Mouse (Mus musculus): ENCODE results near the gene Fbxo44. TPM values are rescaled to one million over a fixed set of nuclear protein-coding genes. Genes with fewer than 3 reads are reported as not detected.
"Not testable (repeated sequence)": the region's sequence is repeated elsewhere in the genome, so short reads cannot be mapped to it uniquely, and the experiment has no call there.

Fbxo44 gene
- polyA plus RNA-seq (2015; fragmentation: Nextera tagmentation; extraction: Ambion mirVana) = 89.4 and 104 TPM in 2 replicates

GRCm38 (mm10) chr4:148160436-148161390 is at the start of gene Fbxo44, which contains the start of gene Fbxo2:
TSS of gene Fbxo44 (minus strand) at chr4:148160482.
TSS of gene Fbxo2 (plus strand) at chr4:148160621.
- peaks cover 61% of the 10 kb centered on the region for H3K4me1 ChIP-seq
- no peaks in the 10 kb centered on the region for H3K9me3 ChIP-seq (replicated peaks)
- peak; percentile 75 for ATAC-seq (ENCODE audit: low FRiP score)

GRCm38 (mm10) chr4:148204873-148205232 is 44.6 kb upstream of the Fbxo44 start:
- no peak overlapping the region for H3K9ac ChIP-seq (replicated peaks)
- H3K9me3 ChIP-seq (replicated peaks) = no peaks in the 10 kb centered on the region
- ATAC-seq (ENCODE audit: low FRiP score) = no peak
- 33% methylated on average over 6 of the region's 6 CpGs for WGBS
- H3K36me3 ChIP-seq = no peaks in the 10 kb centered on the region
- no peaks in the 10 kb centered on the region for H3K27me3 ChIP-seq (replicated peaks)
- 0 out of 2 replicates have a peak overlapping the region, but pooled peaks have one; percentile 33 for H3K27ac ChIP-seq (replicated peaks)
- H3K4me1 ChIP-seq = peaks cover 13% of the 10 kb centered on the region
- H3K4me2 ChIP-seq = no peak overlapping the region
- H3K4me3 ChIP-seq (replicated peaks) = no peak overlapping the region

More at GRCm38 (mm10) chr4:148160436-148161390, at the start of gene Fbxo44, which contains the start of gene Fbxo2:
- Histone ChIP-seq H3K4me3 (replicated peaks) (peak within 1 kb of the TSS; percentile 73), H3K4me2 (peak within 1 kb of the TSS; percentile 94), H3K27ac (replicated peaks) (peak within 1 kb of the TSS; percentile 91), H3K9ac (replicated peaks) (peak within 1 kb of the TSS; percentile 83), H3K36me3 (peaks cover 16% of the 10 kb centered on the region), H3K27me3 (replicated peaks) (peaks cover 45% of the 10 kb centered on the region)
- WGBS = 1% methylated on average over 43 of the region's 43 CpGs

DNA sequence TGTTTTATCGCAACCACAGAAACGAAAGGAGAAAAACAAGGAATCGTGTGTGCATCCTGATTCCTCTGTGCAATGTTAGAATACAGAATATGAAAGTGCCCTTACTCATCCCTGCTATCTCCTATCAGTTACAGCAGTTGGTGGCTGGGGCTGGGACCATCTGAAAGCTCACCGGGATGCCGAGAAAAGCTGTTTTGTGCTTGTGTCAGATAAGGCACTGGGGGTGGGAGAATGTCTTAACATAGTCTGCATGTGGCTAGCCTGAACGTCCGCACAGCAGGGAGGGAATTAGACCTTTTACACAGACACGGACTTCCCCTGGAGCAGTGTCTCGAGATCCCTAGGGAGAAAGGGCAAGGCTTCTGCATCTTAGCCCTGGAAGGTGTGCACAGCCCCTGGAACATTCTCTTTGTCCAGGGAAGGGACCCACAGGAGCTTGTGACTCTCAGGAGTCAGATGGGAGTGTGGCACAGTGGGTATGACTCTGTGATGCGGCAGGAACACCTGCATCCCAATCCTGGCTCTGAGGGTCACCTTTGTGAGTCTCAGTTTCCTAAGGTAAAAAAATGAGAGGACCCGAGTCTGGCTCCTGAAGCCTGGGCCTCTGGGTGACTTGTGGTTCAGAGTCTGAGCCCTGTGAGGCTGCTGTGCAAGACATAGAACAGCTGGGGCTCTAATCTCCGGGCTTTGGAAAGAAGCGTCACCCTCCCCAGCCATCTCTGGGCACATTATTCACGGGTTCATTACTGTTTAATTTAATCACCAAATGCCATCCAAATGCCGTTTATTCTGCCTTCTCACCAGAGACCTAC is 44.0 kb upstream of the Fbxo44 start:
- WGBS = 51% methylated on average over 15 of the region's 15 CpGs
- no peaks in the 10 kb centered on the region for H3K36me3 ChIP-seq
- ATAC-seq (ENCODE audit: low FRiP score) = no peak; the same call in 1 of the 2 replicates

GRCm38 (mm10) chr4:148203557-148203956 is 43.3 kb upstream of the Fbxo44 start:
- no peak overlapping the region for H3K4me3 ChIP-seq (replicated peaks)
- WGBS = 93% methylated on average over 2 of the region's 2 CpGs

More for the DNA sequence above, 44.0 kb upstream of the Fbxo44 start:
- no peak overlapping the region for H3K9ac ChIP-seq (replicated peaks)
- no peaks in the 10 kb centered on the region for H3K27me3 ChIP-seq (replicated peaks)
- no peak overlapping the region for H3K4me2 ChIP-seq
- no peak overlapping the region for H3K4me3 ChIP-seq (replicated peaks)
- H3K4me1 ChIP-seq = peaks cover 13% of the 10 kb centered on the region
- no peak overlapping the region for H3K27ac ChIP-seq (replicated peaks)
- no peaks in the 10 kb centered on the region for H3K9me3 ChIP-seq (replicated peaks)

GRCm38 (mm10) chr4:148198721-148199120 is 38.4 kb upstream of the Fbxo44 start:
- Histone ChIP-seq H3K27me3 (replicated peaks) (peaks cover 4% of the 10 kb centered on the region; the same call in 1 of the 2 replicates), H3K4me1 (peaks cover 8% of the 10 kb centered on the region), H3K9ac (replicated peaks) (no peak overlapping the region), H3K4me3 (replicated peaks) (no peak overlapping the region), H3K27ac (replicated peaks) (no peak overlapping the region), H3K36me3 (no peaks in the 10 kb centered on the region), H3K9me3 (replicated peaks) (no peaks in the 10 kb centered on the region), H3K4me2 (0 out of 2 replicates have a peak overlapping the region, but pooled peaks have one; percentile 5)
- WGBS = 12% methylated on average over 10 of the region's 10 CpGs
- ATAC-seq (ENCODE audit: low FRiP score) = no peak

More at GRCm38 (mm10) chr4:148203557-148203956, 43.3 kb upstream of the Fbxo44 start:
- no peaks in the 10 kb centered on the region for H3K36me3 ChIP-seq
- H3K27me3 ChIP-seq (replicated peaks) = no peaks in the 10 kb centered on the region
- H3K4me2 ChIP-seq = no peak overlapping the region
- no peaks in the 10 kb centered on the region for H3K9me3 ChIP-seq (replicated peaks)
- no peak overlapping the region for H3K9ac ChIP-seq (replicated peaks)
- H3K4me1 ChIP-seq = peaks cover 19% of the 10 kb centered on the region
- ATAC-seq (ENCODE audit: low FRiP score) = no peak
- H3K27ac ChIP-seq (replicated peaks) = no peak overlapping the region

- ATAC-seq (ENCODE audit: low FRiP score) = no peak
- Histone ChIP-seq H3K4me1 (peaks cover 16% of the 10 kb centered on the region), H3K27me3 (replicated peaks) (peaks cover 9% of the 10 kb centered on the region), H3K4me2 (no peak overlapping the region), H3K36me3 (no peaks in the 10 kb centered on the region), H3K9ac (replicated peaks) (no peak overlapping the region), H3K9me3 (replicated peaks) (no peaks in the 10 kb centered on the region), H3K4me3 (replicated peaks) (no peak overlapping the region), H3K27ac (replicated peaks) (no peak overlapping the region)
Measured at GRCm38 (mm10) chr4:148194400-148194799, 34.1 kb upstream of the Fbxo44 start.

GRCm38 (mm10) chr4:148192707-148193245 is 32.5 kb upstream of the Fbxo44 start:
- Histone ChIP-seq H3K36me3 (no peaks in the 10 kb centered on the region), H3K4me2 (no peak overlapping the region), H3K9me3 (replicated peaks) (no peaks in the 10 kb centered on the region), H3K4me1 (peaks cover 8% of the 10 kb centered on the region), H3K27ac (replicated peaks) (no peak overlapping the region), H3K27me3 (replicated peaks) (peaks cover 9% of the 10 kb centered on the region), H3K4me3 (replicated peaks) (no peak overlapping the region), H3K9ac (replicated peaks) (no peak overlapping the region)
- peak; percentile 45; the same call in 1 of the 2 replicates for ATAC-seq (ENCODE audit: low FRiP score)
- WGBS = 36% methylated on average over 11 of the region's 11 CpGs

- H3K4me1 ChIP-seq = peaks cover 16% of the 10 kb centered on the region
- H3K4me2 ChIP-seq; H3K9me3 ChIP-seq (replicated peaks); H3K4me3 ChIP-seq (replicated peaks); ATAC-seq (ENCODE audit: low FRiP score); H3K27ac ChIP-seq (replicated peaks); H3K9ac ChIP-seq (replicated peaks); H3K27me3 ChIP-seq (replicated peaks); H3K36me3 ChIP-seq: not testable (repeated sequence)
- WGBS = 97% methylated on average over 1 of the region's 1 CpGs
Measured at GRCm38 (mm10) chr4:148188767-148189166, 28.5 kb upstream of the Fbxo44 start.

GRCm38 (mm10) chr4:148185819-148186218 is 25.5 kb upstream of the Fbxo44 start:
- Histone ChIP-seq H3K27me3 (replicated peaks) (peaks cover 5% of the 10 kb centered on the region; the same call in 1 of the 2 replicates), H3K9me3 (replicated peaks) (no peaks in the 10 kb centered on the region), H3K4me1 (peaks cover 12% of the 10 kb centered on the region), H3K9ac (replicated peaks) (no peak overlapping the region), H3K4me3 (replicated peaks) (no peak overlapping the region), H3K4me2 (no peak overlapping the region), H3K27ac (replicated peaks) (no peak overlapping the region), H3K36me3 (no peaks in the 10 kb centered on the region)
- WGBS = 72% methylated on average over 4 of the region's 4 CpGs
- no peak for ATAC-seq (ENCODE audit: low FRiP score)

- Histone ChIP-seq H3K4me3 (replicated peaks) (no peak overlapping the region), H3K4me2 (no peak overlapping the region), H3K27ac (replicated peaks) (no peak overlapping the region), H3K9me3 (replicated peaks) (no peaks in the 10 kb centered on the region), H3K36me3 (no peaks in the 10 kb centered on the region), H3K9ac (replicated peaks) (no peak overlapping the region), H3K27me3 (replicated peaks) (peaks cover 2% of the 10 kb centered on the region; the same call in 1 of the 2 replicates), H3K4me1 (peaks cover 12% of the 10 kb centered on the region)
- WGBS = 28% methylated on average over 9 of the region's 9 CpGs
- no peak for ATAC-seq (ENCODE audit: low FRiP score)
Measured at GRCm38 (mm10) chr4:148184564-148184963, 24.3 kb upstream of the Fbxo44 start.

- Histone ChIP-seq H3K4me1 (peaks cover 12% of the 10 kb centered on the region), H3K9ac (replicated peaks) (no peak overlapping the region), H3K4me3 (replicated peaks) (no peak overlapping the region), H3K27ac (replicated peaks) (peak overlapping the region; percentile 10; the same call in 1 of the 2 replicates), H3K36me3 (no peaks in the 10 kb centered on the region), H3K27me3 (replicated peaks) (no peaks in the 10 kb centered on the region), H3K4me2 (no peak overlapping the region), H3K9me3 (replicated peaks) (no peaks in the 10 kb centered on the region)
- WGBS = 32% methylated on average over 8 of the region's 8 CpGs
- peak; percentile 39; the same call in 1 of the 2 replicates for ATAC-seq (ENCODE audit: low FRiP score)
Measured at GRCm38 (mm10) chr4:148182363-148182762, 22.1 kb upstream of the Fbxo44 start.
